Mouse (Mus musculus) large intestine, adult 2 months (tissue): ENCODE data around the gene Xkr8. TPM values are rescaled to one million over a fixed set of nuclear protein-coding genes. Genes with fewer than 3 reads are reported as not detected.
"Not testable (repeated sequence)": the region's sequence is repeated elsewhere in the genome, so short reads cannot be mapped to it uniquely, and the experiment has no call there.

ENCODE experiments used
- DNase-seq: peaks from one replicate; pipeline ENCODE4 v3.0.0-alpha.2; 2012; ENCODE audit warnings: low read depth, low spot score
- WGBS: fragments of 180-500 bp; shearing (Covaris S2); methylation state at CpG from one replicate; pipeline ENCODE4 v1.1.7; 2018; 5-methylcytosine and 5-hydroxymethylcytosine counted together
- polyA plus RNA-seq: library from polyadenylated mRNA; depleted of rRNA; stranded (reverse); fragments of >200 nt; gene quantifications from 2 replicates; pipeline ENCODE4 v1.2.3, GENCODE M21; 2012; rRNA removed

The Xkr8 gene
- 2.0 and 6.3 TPM in 2 replicates for polyA plus RNA-seq

GRCm38 (mm10) chr4:132732148-132732684, at the start of gene Xkr8:
TSS of gene Xkr8 (minus strand) at chr4:132732546.
- WGBS, result 2% methylated on average over 34 of the region's 34 CpGs
- peak; percentile 48 for DNase-seq

DNA sequence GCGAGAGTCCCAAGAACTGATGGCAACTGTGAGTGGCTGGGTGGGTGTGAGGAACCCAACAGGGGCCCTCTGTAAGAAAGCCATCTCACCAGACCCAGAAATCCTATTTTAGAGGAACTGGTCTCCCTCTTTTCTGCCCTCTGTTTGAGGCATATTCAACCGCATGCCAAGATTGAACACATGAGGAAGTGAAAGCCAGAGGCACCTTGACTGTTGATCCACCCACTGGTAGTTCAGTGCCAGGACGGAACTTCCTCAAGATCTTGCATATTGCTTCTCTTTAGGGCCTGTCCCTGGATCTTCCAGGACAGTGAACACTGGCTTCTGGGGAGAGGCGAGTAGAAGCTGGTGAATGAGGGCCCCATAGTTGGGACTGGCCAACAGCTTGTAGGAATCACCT, 47.9 kb upstream of the Xkr8 start:
- DNase-seq, result peak; percentile 61
- 39% methylated on average over 4 of the region's 4 CpGs for WGBS

DNA sequence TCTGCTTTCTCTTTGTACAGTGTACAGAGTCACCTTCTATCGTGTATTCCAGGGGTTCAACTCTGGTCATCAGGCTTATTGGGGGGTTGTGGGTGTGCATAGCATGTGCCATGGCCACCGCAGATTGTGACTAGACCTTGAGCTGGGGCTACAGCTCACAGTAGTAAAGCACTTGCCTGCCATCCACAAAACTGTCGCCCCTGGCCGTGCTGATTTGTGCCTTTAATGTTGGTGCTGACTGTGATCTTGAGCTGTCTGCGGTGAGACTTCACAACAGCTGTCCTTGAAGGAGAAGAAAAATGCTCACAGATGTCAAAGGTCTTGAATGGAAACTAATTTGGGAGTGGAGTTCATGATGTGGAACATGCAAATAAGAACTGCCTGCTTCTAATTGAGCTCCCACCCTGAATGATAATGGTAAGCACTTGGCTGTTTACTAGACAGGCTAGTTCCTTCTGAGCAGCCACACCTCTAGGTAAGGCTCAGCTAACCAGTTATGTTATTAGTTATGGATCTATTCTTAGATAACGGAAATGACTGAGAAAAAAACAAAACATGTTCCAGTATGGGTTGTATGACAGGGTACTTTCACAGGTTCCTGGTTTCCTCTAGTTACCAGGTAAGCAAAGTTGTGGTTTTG, 46.3 kb upstream of the Xkr8 start:
- DNase-seq, result no peak
- WGBS, result 92% methylated on average over 6 of the region's 6 CpGs

- no peak for DNase-seq
These were observed 44.4 kb upstream of the Xkr8 start for GRCm38 (mm10) chr4:132776764-132777163.

GRCm38 (mm10) chr4:132774905-132775304, 42.6 kb upstream of the Xkr8 start:
- DNase-seq, result no peak
- 76% methylated on average over 3 of the region's 3 CpGs for WGBS

More at GRCm38 (mm10) chr4:132776764-132777163, 44.4 kb upstream of the Xkr8 start:
- WGBS, result 77% methylated on average over 5 of the region's 5 CpGs

DNA sequence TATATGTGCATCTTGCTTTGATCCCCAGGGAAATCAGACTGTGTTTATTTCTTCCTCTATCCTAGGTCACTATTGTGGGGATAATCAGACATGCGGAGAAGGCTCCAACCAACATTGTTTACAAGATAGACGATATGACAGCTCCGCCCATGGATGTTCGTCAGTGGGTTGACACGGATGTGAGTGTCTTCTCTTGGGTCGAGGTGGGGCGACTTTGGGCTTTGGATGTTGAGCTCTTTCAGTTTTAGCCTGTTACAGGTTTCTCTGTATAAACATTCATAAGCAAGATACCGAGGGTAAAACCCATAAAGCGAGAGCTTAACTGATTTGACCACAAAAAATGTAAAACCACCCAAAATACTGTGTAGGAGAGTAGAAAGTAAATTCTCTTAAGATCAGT, 39.4 kb upstream of the Xkr8 start:
- WGBS, result 85% methylated on average over 9 of the region's 9 CpGs

DNA sequence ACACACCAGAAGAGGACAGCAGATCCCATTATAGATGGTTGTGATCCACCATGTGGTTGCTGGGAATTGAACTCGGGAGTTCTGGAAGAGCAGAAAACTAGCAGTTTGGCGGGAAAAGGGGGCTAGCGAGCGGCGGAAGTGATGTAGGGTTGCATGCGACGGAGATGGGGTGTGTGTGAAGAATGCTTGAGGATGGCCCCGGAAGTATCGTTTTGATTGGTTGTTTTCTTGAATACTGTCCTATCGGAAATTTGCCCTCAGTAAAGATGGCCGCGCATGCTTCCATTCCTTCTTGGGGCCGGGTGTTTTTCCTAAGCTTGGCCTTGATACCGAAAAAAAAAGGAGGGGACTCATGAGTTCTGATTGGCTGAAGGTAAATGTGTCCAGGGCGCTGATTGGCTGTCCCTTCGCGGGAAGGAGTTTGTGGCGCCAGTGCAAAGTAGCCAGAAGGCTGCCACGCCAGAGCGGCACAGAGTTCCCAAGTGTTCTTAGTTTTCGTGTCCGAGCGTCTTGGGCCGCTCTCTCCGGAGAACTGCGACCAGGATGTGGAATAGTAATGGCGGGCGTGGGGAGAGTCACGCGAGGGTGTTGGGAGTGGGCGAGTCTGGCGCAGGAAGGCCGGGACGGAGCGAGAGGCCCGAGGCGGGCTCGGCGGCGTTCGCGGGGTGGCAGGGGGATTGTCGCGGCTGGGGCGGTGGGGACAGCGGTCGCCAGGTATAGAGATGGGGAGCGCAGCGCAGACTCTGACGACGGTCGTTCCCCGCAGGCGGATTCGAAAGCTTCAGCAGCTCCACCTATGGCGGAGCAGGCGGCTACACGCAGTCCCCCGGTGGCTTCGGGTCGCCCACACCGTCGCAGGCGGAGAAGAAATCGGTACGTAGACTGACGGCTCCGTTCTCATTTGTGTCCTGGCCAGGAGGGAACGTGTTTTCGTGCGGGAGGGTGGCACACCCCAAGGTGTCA, 35.8 kb upstream of the Xkr8 start, which contains the start of gene Rpa2:
Rpa2 (plus strand) TSS at position 419 of the 963 bp plus-strand sequence.
- DNase-seq, result peak; percentile 100
- WGBS, result under 1% methylated on average over 69 of the region's 71 CpGs

More for the DNA sequence above, 39.4 kb upstream of the Xkr8 start:
- no peak for DNase-seq

DNA sequence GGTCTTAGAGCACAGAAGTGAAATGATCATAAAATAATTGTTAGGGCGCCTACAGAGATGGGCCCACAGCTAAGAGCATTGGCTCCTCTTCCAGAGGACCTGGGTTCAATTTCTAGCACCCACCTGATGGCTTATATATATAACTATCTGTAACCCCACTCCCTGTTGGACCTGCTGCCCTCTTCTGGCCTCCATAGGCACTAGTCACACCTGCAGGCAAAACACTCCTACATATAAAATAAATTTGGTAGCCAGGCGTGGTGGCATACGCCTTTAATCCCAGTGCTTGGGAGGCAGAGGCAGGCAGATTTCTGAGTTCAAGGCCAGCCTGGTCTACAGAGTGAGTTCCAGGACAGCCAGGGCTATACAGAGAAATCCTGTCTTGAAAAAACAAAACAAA, 30.8 kb upstream of the Xkr8 start:
- WGBS, result 86% methylated on average over 3 of the region's 3 CpGs
- DNase-seq, result not testable (repeated sequence)

DNA sequence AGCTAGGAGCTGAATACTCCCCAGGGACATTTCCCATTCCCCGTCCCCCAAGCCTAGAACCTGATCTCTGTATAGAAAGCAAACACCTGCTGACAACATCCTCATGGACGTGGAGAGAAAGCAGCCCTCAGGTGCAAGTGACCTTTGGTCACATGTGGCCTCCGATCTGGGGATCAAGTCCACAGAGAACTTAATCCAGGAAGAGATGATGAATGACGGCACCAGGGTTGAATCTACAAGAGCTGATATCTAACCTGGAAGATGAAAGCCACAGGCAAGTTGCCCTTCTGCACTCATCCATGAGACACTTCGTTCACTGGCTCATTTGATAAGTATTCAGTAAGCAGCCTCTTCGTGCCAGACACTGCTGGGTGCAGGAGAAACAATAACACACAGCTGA, 30.3 kb upstream of the Xkr8 start:
- DNase-seq, result no peak
- 54% methylated on average over 6 of the region's 6 CpGs for WGBS

- no peak for DNase-seq
These were observed 27.9 kb upstream of the Xkr8 start for GRCm38 (mm10) chr4:132760296-132760695.

GRCm38 (mm10) chr4:132757633-132758351, 25.4 kb upstream of the Xkr8 start:
- WGBS, result 72% methylated on average over 7 of the region's 7 CpGs
- no peak for DNase-seq

More at GRCm38 (mm10) chr4:132760296-132760695, 27.9 kb upstream of the Xkr8 start:
- WGBS, result 20% methylated on average over 3 of the region's 3 CpGs

GRCm38 (mm10) chr4:132756974-132757373, 24.6 kb upstream of the Xkr8 start, which contains the start of gene Smpdl3b:
TSS of gene Smpdl3b (minus strand) at chr4:132757252.
- no peak for DNase-seq
- WGBS, result under 1% methylated on average over 22 of the region's 22 CpGs

- 77% methylated on average over 6 of the region's 6 CpGs for WGBS
- DNase-seq, result no peak
These were observed 20.6 kb upstream of the Xkr8 start for GRCm38 (mm10) chr4:132752992-132753391.

DNA sequence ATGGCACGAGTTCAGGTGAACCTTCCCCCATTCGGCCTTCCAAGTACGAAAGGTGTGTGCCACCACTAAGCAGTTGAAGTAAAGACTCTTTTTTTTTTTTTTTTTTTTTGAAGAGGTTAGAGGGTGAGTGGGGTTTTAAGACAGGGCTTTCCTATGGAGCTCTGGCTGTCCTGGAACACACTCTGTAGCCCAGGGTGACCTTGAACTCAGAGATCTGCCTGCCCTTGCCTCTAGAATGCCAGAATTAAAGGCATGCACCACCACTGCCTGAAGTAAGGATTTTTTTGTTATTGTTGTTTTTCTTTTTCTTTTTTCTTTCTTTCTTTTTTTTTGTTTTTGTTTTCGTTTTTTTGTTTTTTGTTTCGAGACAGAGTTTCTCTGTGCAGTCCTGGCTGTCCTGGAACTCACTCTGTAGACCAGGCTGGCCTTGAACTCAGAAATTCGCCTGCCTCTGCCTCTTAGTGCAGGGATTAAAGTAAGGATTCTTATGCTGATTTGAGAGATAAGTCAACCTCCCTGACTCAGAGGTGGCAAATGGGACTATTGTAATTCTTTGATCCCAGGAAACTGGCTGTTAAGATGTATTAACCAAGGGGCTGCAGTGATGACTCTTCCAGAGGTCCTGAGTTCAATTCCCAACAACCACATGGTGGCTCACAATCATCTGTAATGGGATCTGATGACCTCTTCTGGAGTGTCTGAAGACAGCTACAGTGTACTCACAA, 17.1 kb upstream of the Xkr8 start:
- WGBS, result 65% methylated on average over 6 of the region's 6 CpGs

DNA sequence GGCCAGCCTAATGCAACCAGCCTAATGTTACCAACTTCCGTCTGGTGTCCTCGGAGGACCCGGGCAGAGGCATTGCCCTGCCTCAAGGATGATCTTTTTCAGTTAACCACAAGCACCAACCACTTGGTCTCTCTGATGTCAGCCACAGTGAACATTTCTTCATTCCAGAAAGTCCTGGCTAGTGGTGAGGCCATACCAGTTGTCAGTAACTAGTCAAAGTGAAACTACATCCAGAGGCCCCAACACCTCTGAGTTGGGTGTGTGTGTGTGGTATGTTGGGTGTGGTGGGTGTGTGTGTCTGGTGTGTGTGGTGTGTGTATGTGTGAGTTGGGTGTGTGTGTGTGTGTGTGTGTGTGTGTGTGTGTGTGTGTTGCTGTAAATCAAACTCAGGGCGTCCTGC, 16.4 kb upstream of the Xkr8 start:
- WGBS, result 70% methylated on average over 4 of the region's 4 CpGs
- no peak for DNase-seq

More for the DNA sequence above, 17.1 kb upstream of the Xkr8 start:
- DNase-seq, result no peak

GRCm38 (mm10) chr4:132747664-132748259, 15.4 kb upstream of the Xkr8 start:
- WGBS, result 20% methylated on average over 9 of the region's 9 CpGs
- peak; percentile 65 for DNase-seq

DNA sequence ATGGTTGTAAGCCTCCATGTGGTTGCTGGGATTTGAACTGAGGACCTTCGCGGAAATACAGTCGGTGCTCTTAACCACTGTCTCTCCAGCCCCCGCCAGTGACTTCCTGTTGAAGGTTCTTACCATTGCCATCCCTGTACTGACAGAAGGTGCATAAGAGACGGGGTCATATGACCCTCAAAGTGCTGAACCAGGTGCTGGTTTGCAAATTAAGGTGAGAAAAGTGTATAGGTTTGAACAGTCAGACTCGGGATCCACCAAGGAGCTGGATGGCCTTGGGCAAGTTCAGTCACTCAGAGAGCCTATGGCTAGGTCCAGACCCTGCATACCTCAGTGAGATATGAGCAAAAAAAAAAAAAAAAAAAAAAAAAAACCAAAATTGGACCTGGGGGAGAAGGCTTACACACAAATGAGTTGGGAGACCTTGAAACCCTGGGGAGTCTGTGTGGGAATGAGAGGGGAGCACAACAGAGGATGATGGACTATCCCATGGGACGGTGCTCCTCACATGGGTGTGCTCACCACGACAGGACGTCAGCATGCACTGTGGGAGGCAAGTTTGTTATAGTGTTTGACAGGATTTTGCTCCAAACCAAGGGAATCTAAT, 14.7 kb upstream of the Xkr8 start:
- 84% methylated on average over 9 of the region's 9 CpGs for WGBS
- no peak for DNase-seq
